Mouse (Mus musculus) T-helper 2 cell (primary cell): Measurements from ENCODE around the gene Pfkp.

Experiments
- in situ Hi-C: fragments of 300-600 bp; cut with MboI, MseI; formaldehyde crosslinking; loops from one replicate; pipeline ENCODE4 v1.15.1; 2025; ENCODE audit warnings: high pct_unique_total_duplicates

The Pfkp gene

GRCm38 (mm10) chr13:6613690-6614445, 34.7 kb downstream of the Pfkp start:
- in situ Hi-C loops, result no loop called here

GRCm38 (mm10) chr13:6602786-6603409, 45.7 kb downstream of the Pfkp start:
- in situ Hi-C loops, result no loop called here

- in situ Hi-C loops, result no loop called here
Observed at GRCm38 (mm10) chr13:6601676-6602075, 46.9 kb downstream of the Pfkp start.

- in situ Hi-C loops, result no loop called here
Observed at GRCm38 (mm10) chr13:6600626-6601025, 48.0 kb downstream of the Pfkp start.

GRCm38 (mm10) chr13:6597801-6598200, 50.8 kb downstream of the Pfkp start:
- in situ Hi-C loops, result no loop called here

- in situ Hi-C loops, result no loop called here
Observed at GRCm38 (mm10) chr13:6595403-6595802, 53.2 kb downstream of the Pfkp start.

- in situ Hi-C loops, result no loop called here
Observed at GRCm38 (mm10) chr13:6590846-6591245, 57.7 kb downstream of the Pfkp start.

- in situ Hi-C loops, result no loop called here
Observed at GRCm38 (mm10) chr13:6586009-6586408, 62.6 kb downstream of the Pfkp start.

- in situ Hi-C loops, result no loop called here
Observed at GRCm38 (mm10) chr13:6583499-6584125, 65.0 kb downstream of the Pfkp start.

GRCm38 (mm10) chr13:6575920-6576509, 72.6 kb downstream of the Pfkp start:
- in situ Hi-C loops, result no loop called here

GRCm38 (mm10) chr13:6565571-6565970, 83.0 kb downstream of the Pfkp start:
- in situ Hi-C loops, result no loop called here

GRCm38 (mm10) chr13:6562409-6562808, 86.2 kb downstream of the Pfkp start:
- in situ Hi-C loops, result no loop called here

- in situ Hi-C loops, result no loop called here
Observed at GRCm38 (mm10) chr13:6557771-6558170, 90.8 kb downstream of the Pfkp start.

- in situ Hi-C loops, result no loop called here
Observed at GRCm38 (mm10) chr13:6555656-6556055, 92.9 kb downstream of the Pfkp start.

- in situ Hi-C loops, result no loop called here
Observed at GRCm38 (mm10) chr13:6553708-6554107, 94.9 kb downstream of the Pfkp start.

GRCm38 (mm10) chr13:6535287-6535932, 113.2 kb downstream of the Pfkp start:
- in situ Hi-C loops, result no loop called here

GRCm38 (mm10) chr13:6532683-6533082, 115.9 kb downstream of the Pfkp start:
- in situ Hi-C loops, result no loop called here
